Mouse (Mus musculus): ENCODE results near the gene Cd81.

Cd81 gene

GRCm38 (mm10) chr7:143049841-143050816 is 2.4 kb upstream of the Cd81 start:
- DNase-seq (ENCODE audit: low spot score in 2 of 2): no peak

- DNase-seq (ENCODE audit: low spot score in 2 of 2): no peak
Measured at GRCm38 (mm10) chr7:143051316-143051715, 1.2 kb upstream of the Cd81 start.

- peak; percentile 75 to 79 for DNase-seq (ENCODE audit: low spot score in 2 of 2)
Measured at GRCm38 (mm10) chr7:143053008-143053899, 715 bp downstream of the Cd81 start.

- no peak for DNase-seq (ENCODE audit: low spot score in 2 of 2)
Measured at GRCm38 (mm10) chr7:143053961-143054611, 1.5 kb downstream of the Cd81 start.

GRCm38 (mm10) chr7:143054612-143054965 is 2.0 kb downstream of the Cd81 start:
- no peak for DNase-seq (ENCODE audit: low spot score in 2 of 2)

GRCm38 (mm10) chr7:143055001-143055400 is 2.5 kb downstream of the Cd81 start:
- DNase-seq (ENCODE audit: low spot score in 2 of 2): no peak

GRCm38 (mm10) chr7:143055499-143056186 is 3.1 kb downstream of the Cd81 start:
- no peak for DNase-seq (ENCODE audit: low spot score in 2 of 2)

GRCm38 (mm10) chr7:143057023-143057422 is 4.5 kb downstream of the Cd81 start:
- DNase-seq (ENCODE audit: low spot score in 2 of 2): no peak

- no peak for DNase-seq (ENCODE audit: low spot score in 2 of 2)
Measured at GRCm38 (mm10) chr7:143057667-143058220, 5.2 kb downstream of the Cd81 start.

GRCm38 (mm10) chr7:143058221-143058697 is 5.7 kb downstream of the Cd81 start:
- no peak for DNase-seq (ENCODE audit: low spot score in 2 of 2)

- no peak for DNase-seq (ENCODE audit: low spot score in 2 of 2)
Measured at GRCm38 (mm10) chr7:143059202-143059870, 6.8 kb downstream of the Cd81 start.

- no peak for DNase-seq (ENCODE audit: low spot score in 2 of 2)
Measured at GRCm38 (mm10) chr7:143062704-143063103, 10.2 kb downstream of the Cd81 start.

GRCm38 (mm10) chr7:143064226-143064625 is 11.7 kb downstream of the Cd81 start:
- DNase-seq (ENCODE audit: low spot score in 2 of 2): no peak

GRCm38 (mm10) chr7:143065692-143066091 is 13.2 kb downstream of the Cd81 start:
- no peak for DNase-seq (ENCODE audit: low spot score in 2 of 2)

GRCm38 (mm10) chr7:143067469-143067868 is 14.9 kb downstream of the Cd81 start:
- no peak for DNase-seq (ENCODE audit: low spot score in 2 of 2)

GRCm38 (mm10) chr7:143067897-143068296 is 15.4 kb downstream of the Cd81 start:
- no peak for DNase-seq (ENCODE audit: low spot score in 2 of 2)

GRCm38 (mm10) chr7:143068316-143068881 is 15.9 kb downstream of the Cd81 start:
- peak in 1 of 2 experiments; percentile 45 for DNase-seq (ENCODE audit: low spot score in 2 of 2)

GRCm38 (mm10) chr7:143068882-143069591 is 16.5 kb downstream of the Cd81 start, which contains the start of gene Tssc4:
TSS of gene Tssc4 (plus strand) at chr7:143069249.
- peak; percentile 93 to 97 for DNase-seq (ENCODE audit: low spot score in 2 of 2)

GRCm38 (mm10) chr7:143069751-143070400 is 17.3 kb downstream of the Cd81 start:
- DNase-seq (ENCODE audit: low spot score in 2 of 2): peak in 1 of 2 experiments; percentile 25

All from thymus, postnatal 10 days (tissue).